Mouse (Mus musculus): ENCODE data around the gene Ing4. TPM values are rescaled to one million over a fixed set of nuclear protein-coding genes. Genes with fewer than 3 reads are reported as not detected.
"Not testable (repeated sequence)": the region's sequence is repeated elsewhere in the genome, so short reads cannot be mapped to it uniquely, and the experiment has no call there.

Gene Ing4
- total RNA-seq, 2 experiments from 2014 or later: 7.1 to 35.7 TPM

DNA sequence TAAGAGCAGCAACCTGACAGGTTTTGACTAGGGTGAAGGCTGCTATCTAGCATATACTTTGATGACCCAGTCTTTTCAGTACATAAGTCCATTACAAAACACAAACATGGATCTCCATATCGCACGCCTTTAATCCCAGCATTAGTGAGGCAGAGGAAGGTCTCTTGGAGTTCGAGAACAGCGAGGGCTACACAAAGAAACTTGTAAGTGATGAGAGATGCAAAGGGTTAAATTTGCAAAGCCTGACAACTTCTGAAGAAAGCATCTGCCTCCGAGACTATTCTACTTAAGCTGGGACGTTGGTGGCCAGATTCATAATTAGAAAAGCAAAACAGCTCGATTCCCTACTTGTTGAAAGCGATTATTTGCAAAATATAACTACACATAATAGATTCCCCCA lies 429 bp upstream of the Ing4 start:
- peak; percentile 33 for ATAC-seq (replicated peaks; ENCODE audit: low FRiP score, poor library complexity, severe bottlenecking)

DNA sequence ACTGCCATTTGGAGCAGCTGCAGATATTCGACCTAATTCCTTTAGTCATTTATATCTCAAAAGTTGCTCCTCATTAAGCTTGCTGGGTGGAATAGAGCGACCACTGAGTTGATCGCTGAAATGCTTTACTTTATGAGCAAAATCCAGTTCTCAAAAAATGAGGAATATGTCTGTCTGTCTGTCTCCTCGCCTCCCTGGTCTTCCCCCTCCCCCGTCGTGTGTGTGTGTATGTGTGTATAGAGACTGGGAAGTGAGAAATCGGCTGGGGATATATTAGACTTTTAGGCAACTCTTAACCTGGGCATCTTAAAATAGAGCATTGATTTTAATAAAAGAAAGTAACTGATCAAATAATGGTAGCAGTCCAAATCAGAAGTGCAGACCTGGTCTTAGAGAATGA lies 661 bp downstream of the Ing4 start:
- ATAC-seq (replicated peaks; ENCODE audit: low FRiP score, poor library complexity, severe bottlenecking): no peak

DNA sequence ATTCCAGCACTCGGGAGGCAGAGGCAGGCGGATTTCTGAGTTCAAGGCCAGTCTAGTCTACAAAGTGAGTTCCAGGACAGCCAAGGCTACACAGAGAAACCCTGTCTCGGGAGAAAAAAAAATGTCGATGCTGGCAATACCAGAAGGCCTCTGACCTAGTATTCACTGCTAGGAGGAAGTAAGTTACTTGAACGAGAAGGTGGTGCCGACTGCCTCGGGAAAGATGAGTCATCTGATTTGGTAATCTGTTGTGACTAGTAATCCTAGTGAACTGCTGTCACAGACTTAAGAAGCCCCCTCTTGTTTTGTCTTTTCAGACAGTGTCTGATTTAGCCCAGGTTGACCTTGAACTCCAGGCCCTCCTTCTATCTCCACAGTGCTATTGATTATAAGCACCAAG lies 1.5 kb downstream of the Ing4 start:
- ATAC-seq (replicated peaks; ENCODE audit: low FRiP score, poor library complexity, severe bottlenecking): no peak

DNA sequence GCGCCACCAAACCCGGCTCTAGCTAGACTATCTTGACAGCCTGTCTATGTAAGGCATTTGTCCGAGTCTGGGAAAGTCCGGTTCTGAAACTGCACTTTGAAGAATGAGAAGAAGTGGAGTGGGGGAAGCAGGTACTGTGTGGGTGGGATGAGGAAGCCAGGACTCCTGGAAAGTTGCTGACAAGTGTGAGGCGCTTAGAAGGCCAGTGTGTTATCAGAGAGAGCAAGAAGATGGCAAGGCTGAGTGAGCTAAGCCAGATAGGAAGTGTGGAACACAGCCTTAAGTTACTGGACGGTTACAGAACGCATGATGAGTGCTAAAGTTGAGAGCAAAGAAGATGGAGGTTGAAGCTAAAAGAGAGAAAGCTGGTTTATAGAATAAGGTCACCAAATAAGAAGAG lies 2.5 kb downstream of the Ing4 start:
- ATAC-seq (replicated peaks; ENCODE audit: low FRiP score, poor library complexity, severe bottlenecking): no peak

DNA sequence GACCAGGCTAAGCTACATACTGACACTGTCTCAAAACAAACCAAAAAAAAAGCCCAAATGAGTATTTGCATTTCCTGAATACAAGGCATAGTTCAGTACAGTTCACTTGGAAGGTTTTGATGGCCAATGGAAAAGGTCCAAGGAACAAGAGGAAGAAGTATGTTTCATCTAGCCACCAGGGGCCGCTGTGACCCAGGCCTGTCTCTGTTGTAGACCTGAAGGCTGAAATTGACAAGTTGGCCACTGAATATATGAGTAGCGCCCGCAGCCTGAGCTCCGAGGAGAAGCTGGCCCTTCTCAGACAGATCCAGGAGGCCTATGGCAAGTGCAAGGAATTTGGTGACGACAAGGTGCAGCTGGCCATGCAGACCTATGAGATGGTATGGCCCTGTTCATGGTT lies 7.1 kb downstream of the Ing4 start:
- peak; percentile 68 for ATAC-seq (replicated peaks; ENCODE audit: low FRiP score, poor library complexity, severe bottlenecking)

DNA sequence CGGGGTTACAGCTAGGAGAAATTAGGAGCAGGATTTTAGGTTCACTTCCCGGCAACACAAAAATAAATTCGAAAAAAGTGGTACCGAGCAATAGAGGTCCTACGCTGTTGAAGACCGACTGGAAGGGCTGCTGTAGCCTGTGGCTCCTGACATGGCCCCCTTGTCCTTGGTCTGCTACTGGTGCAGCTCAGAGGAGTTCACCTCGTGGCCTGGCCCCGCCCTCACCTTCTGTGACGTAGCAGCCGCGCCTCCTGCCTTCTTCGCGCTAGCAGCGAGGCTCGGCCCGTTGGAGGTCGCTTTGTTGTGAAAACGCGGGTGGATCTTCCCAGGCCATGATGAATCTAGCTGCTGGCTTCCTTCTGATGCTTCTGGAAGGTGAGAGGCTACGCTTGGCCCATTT lies 10.1 kb downstream of the Ing4 start, which contains the start of gene Acrbp:
TSS of gene Acrbp (plus strand) at position 12 of the 400 bp plus-strand sequence.
- no peak for ATAC-seq (replicated peaks; ENCODE audit: low FRiP score, poor library complexity, severe bottlenecking)

DNA sequence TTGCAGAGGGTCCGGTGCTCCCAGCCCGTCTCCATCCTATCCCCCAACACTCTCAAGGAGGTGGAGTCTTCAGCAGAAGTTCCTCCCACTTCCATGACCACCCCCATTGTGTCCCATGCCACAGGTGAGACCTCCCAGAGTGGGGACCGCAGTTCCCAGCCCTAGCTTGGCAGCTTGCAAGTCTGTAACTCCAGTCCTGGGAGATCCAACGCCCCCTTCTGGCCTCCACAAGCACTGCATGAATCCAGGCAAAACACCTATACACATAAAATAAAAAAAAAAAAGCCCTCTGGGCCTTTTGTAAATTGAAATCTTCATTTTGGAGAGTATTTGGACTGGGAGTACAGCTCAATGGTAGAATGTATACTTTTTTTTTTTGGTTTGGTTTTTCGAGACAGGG lies 11.7 kb downstream of the Ing4 start:
- no peak for ATAC-seq (replicated peaks; ENCODE audit: low FRiP score, poor library complexity, severe bottlenecking)

DNA sequence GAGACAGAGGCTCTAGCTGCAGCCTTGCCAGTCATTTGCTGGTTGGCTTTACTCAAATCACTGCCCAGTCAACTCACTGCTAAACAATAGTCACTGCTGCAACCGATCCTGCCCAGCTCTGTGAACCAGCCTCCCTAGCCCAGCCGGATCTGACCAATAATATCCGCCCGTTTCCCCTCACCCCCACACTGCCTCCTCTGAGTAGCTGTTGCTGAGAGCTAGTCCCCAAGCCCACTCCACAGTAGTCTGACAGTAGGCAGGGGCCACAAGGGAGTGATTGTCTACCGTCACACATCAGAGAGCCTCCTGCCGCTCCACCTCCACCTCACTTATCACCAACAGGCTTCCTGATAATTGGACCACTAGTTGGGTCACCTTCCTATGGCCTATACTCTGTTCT lies 21.9 kb downstream of the Ing4 start:
- no peak for ATAC-seq (replicated peaks; ENCODE audit: low FRiP score, poor library complexity, severe bottlenecking)

DNA sequence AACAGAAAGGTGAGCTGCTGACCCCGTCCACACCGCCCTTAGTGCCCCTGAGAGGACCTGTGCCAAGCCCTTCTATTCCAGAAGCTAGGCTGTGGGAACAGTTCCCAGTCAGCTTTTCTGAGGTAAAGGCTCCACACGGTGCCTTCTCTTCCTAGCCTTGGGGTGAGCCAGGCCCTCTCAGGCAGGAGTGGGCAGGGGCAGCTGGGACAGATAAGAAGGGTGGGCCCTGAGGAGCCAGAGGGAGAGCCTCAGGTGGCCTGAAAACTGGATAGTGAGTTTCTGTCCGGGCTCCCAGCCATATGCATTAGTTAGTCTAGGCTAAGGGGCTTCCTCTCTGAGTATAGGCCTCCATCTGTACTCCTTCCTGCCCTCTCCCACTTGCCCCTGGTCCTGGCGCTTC lies 23.0 kb downstream of the Ing4 start:
- no peak for ATAC-seq (replicated peaks; ENCODE audit: low FRiP score, poor library complexity, severe bottlenecking)

DNA sequence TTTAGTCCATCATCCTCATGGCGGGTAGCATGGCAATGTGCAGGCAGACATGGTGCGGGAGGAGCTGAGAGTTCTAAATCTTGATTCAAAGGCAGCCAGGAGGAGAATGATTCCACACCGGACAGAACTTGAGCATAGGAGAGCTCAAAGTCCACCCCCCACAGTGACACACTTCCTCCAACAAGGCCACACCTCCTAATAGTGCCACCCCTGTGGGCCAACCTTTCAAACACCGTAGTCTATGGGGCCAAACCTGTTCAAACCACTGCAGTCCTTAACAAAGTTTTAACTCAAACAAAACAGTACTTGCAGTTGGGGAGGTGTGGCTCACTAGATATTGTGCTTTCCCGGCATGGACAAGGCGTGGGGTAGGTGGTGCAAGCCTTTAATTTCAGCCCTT lies 24.3 kb downstream of the Ing4 start:
- ATAC-seq (replicated peaks; ENCODE audit: low FRiP score, poor library complexity, severe bottlenecking): no peak

DNA sequence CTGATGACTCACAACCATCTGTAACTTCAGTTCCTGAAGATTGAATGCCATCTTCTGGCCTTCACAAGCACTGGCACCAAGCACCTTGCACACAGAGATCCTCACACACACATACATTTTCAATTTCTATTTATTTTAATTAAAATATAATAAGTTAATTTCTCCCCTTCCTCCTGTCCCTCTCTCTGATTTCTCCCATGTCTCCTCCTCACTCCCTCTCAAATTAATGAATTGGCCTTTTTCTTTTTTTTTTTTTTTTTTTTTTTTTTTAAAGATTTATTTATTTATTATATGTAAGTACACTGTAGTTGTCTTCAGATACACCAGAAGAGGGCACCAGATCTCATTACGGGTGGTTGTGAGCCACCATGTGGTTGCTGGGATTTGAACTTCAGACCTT lies 25.7 kb downstream of the Ing4 start:
- not testable (repeated sequence) for ATAC-seq (replicated peaks; ENCODE audit: low FRiP score, poor library complexity, severe bottlenecking)

DNA sequence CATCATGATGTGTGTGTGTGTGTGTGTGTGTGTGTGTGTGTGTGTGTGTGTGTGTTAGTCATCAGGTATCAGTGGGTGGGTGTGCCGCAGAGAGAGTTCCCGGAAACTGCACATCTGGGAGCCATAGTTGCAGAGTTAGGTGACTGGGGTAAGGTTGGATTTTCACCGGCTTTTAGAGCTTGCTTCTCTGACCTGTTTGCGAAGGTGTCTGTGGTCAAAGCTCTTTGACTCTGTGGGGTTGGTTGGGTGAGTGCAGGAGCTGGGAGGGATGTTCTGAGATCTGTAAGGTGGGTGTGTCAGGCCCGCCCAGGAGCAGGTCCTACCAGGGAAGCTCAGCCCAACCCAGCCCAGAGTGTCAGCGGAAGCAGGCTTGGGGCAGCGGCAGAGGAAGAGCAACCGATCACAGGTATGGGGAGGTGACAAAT lies 28.0 kb downstream of the Ing4 start, which contains the start of gene Lpar5:
TSS of gene Lpar5 (plus strand) at position 350 of the 425 bp plus-strand sequence.
- no peak; the same call in 1 of the 2 replicates for ATAC-seq (replicated peaks; ENCODE audit: low FRiP score, poor library complexity, severe bottlenecking)

DNA sequence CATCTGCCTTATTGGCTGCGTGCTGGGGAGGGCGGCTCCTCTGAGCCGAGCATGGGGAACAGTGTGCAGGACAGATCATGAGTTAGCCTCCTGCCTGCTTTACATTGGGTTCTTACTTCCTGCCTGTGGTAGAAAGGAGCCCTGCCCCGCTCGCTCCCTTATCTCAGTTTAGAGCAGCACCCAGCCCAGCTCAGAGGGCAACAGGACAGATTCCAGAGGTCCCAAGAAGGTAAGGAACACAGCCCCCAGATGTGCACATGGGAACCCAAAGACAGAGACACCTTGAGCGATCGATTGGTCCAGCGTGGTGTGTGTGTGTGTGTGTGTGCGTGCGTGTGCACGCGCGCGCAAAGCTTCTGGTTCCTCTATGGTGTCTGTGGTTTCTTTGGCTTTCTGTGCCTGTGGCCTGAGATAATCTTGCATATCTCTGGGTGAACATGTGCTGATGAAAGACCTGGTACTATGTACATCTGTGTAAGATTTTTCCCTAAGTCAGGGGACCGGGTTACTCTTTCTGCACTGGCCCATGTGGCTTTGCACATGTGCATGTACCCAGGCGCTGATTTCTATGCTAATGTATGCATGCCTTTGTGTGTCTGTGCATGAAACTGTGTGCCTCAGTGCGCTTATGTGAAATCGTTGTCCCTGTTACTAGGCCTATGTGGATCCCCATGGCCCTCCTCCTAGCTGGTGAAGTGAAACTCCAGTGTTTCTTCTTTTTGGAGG lies 31.8 kb downstream of the Ing4 start:
- ATAC-seq (replicated peaks; ENCODE audit: low FRiP score, poor library complexity, severe bottlenecking): peak; percentile 84

DNA sequence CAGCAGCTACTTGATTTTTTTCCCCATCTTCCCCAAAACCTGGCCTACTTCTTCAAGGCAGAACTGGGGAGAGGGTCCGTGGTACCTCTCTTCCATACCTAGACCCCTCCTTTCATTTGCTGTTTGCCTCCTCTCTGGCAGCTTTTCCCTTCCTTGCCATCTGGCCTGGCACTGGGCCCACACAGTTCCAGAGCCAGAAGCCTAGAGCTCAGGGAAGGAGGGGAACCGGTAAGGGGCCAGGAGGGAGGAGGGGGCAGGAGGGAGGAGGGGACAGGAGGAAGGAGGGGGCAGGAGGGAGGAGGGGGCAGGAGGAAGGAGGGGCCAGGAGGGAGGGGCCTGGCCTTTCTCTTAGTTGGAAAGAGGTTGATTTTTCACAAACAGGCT lies 32.3 kb downstream of the Ing4 start:
- ATAC-seq (replicated peaks; ENCODE audit: low FRiP score, poor library complexity, severe bottlenecking): no peak

DNA sequence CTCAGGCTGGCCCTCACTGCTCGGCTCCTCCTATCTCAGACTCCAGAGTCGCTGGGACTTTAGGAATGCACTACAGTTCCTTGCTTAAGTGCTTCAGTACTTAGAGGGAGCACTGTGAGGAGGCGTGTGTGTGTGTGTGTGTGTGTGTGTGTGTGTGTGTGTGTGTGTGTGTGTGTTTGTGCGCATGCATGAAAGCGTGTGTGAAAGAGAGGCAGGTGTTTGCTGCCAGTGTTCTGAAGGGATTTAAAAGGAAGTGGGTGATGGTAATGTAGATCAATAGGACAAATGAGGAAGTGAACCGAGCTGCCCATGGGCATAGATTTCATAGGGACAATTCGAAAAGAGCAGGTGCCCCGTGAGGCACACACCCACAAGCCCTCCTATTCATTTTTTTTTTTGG lies 34.3 kb downstream of the Ing4 start:
- no peak for ATAC-seq (replicated peaks; ENCODE audit: low FRiP score, poor library complexity, severe bottlenecking)

DNA sequence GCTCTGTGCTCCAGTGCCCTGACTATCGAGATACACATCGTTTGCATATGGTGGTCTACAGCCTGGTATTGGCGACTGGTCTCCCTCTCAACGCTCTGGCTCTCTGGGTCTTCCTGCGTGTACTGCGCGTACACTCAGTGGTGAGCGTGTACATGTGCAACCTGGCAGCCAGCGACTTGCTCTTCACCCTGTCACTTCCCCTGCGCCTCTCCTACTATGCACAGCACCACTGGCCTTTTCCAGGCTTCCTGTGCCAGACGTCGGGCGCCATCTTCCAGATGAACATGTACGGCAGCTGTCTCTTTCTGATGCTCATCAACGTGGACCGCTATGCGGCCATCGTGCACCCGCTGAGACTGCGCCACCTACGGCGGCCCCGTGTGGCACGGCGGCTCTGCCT lies 41.8 kb downstream of the Ing4 start:
- no peak for ATAC-seq (replicated peaks; ENCODE audit: low FRiP score, poor library complexity, severe bottlenecking)

DNA sequence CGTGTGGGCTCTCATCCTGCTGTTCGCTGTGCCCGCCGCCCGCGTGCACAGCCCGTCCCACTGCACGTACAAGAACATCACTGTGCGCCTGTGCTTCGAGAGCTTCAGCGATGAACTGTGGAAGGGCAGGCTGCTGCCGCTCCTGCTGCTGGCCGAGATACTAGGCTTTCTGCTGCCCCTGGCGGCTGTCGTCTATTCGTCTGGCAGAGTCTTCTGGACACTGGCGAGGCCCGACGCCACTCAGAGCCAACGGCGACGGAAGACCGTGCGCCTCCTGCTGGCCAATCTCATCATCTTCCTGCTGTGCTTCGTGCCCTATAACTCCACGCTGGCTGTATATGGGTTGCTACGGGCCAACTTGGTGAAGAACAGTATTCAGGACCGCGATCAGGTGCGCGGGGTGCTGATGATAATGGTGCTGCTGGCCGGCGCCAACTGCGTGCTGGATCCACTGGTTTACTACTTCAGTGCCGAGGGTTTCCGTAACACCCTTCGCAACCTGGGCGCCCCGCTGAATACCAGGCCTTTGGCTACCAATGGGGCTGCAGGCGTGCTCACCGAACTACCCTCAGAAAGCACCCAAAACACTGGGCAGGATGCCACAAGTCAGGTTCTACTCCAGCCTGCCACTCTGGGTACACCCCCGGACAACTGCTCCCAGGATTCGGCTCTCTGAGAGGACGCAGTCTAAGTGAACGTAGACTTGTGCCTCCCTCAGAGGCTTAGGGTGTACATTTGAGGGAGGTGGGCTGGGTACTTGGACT lies 42.4 kb downstream of the Ing4 start:
- no peak for ATAC-seq (replicated peaks; ENCODE audit: low FRiP score, poor library complexity, severe bottlenecking)

DNA sequence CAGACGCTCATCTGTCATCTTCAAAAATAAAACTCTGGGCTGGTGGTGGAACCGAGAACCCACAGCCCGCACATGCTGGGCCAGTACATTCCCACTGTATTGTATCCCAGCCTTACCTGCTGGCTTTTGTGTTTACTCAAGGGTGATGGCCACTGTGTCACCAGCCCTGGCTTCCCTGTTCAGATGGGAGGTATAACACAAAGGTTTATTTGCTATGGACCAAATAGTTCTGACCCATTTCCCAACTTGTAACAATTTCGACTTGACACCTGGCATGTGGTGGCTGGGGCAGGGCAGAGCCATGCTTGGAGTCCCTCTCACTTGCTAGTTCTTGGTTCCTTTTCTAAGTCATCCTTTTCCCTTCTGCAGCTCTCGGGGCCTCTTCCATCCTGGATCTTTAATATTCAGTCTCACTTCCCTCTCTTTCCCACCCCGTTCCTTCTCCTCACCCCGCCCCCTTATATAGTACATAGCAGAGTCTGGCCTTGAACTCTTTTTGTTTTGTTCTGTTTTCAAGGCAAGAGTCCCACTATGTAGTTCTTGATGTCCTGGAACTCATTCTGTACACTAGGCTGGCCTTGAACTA lies 43.3 kb downstream of the Ing4 start:
- ATAC-seq (replicated peaks; ENCODE audit: low FRiP score, poor library complexity, severe bottlenecking): no peak

DNA sequence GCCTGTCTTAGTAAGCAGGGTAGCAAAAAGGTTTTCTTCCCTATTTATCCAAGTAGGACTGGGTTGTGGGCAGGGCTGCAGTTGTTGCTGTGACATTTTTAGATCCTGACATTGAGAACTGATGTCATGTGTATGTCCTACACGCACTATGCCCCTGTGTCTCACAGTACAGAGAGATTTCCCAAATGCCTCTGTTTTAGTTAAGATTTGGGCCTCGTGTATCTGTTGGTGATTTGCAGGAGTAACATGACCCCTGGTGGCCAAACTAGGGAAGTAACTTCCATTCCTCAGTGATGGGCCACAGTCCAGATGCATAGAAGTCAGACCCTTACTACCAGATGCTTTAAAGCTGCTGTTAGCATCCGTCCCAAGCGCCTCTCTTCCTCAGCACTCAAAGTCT lies 44.9 kb downstream of the Ing4 start:
- ATAC-seq (replicated peaks; ENCODE audit: low FRiP score, poor library complexity, severe bottlenecking): peak; percentile 61

DNA sequence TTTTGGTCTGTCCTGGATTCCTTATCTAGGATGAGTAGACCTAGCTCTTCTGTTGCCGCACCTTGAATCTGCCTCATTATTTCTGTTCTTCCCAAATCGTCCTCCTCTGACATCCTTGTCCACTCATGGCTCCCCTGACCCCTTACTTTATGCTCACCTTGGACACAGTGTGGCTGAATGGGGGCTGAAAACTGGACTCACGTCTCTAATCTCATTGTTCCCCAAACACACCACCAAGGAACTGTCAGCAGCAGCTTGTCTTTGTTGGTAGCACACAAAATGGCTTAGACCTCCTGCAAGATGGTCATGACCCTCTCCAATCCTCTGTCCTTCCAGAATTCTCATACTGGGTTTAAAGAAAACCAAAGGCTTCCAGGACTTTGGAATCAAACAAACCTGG lies 48.4 kb downstream of the Ing4 start:
- no peak for ATAC-seq (replicated peaks; ENCODE audit: low FRiP score, poor library complexity, severe bottlenecking)
